Mouse (Mus musculus): ENCODE results near the gene Jakmip3.

DNA sequence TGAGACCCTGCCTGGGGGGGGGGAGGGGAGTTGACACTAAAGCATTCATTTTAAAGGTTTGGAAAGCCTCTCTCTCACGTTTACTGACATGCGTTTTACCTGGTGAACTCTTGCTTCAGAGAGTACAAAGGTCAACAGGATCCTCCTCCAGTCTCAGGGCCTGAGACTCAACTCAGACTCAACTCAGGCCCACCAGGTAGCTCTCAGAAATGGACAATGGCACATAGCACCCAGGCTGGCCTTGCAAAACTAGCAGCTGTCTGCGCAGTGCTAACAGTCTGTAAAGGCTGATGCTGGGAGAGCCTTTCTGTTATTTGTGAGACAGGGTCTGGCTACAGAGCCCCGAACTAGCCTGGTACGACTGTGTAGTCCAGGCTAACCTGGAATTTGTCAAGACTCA, 32.6 kb upstream of the Jakmip3 start:
- TF ChIP-seq HCFC1 (IDR thresholded peaks at IDR 0.05; ENCODE audit: borderline replicate concordance, insufficient read depth, low read length) (no peak), ZNF384 (IDR thresholded peaks at IDR 0.05; ENCODE audit: low read depth, low read length) (no peak), MAFK (IDR thresholded peaks at IDR 0.05; ENCODE audit: insufficient read depth, low read depth, low read length) (no peak), ZC3H11A (IDR thresholded peaks at IDR 0.05; ENCODE audit: borderline replicate concordance, low read depth, low read length) (no peak), CHD2 (IDR thresholded peaks at IDR 0.05; ENCODE audit: low read depth, low read length) (no peak)
